Mouse (Mus musculus) hindbrain, embryonic 14.5 days (tissue): Measurements from ENCODE around the gene Atad3a. TPM values are rescaled to one million over a fixed set of nuclear protein-coding genes. Genes with fewer than 3 reads are reported as not detected.
"Not testable (repeated sequence)": the region's sequence is repeated elsewhere in the genome, so short reads cannot be mapped to it uniquely, and the experiment has no call there.

Experiments used
- ATAC-seq: fragments of 200-750 bp; cut with Nextera tagmentation; 2 replicates; pipeline ENCODE4 v1.8.0; 2017; ENCODE audit warnings: moderate number of reproducible peaks, mild to moderate bottlenecking, moderate TSS enrichment, moderate library complexity; ENCODE audit not compliant: low FRiP score
- DNase-seq: peaks from one replicate; pipeline ENCODE4 v3.0.0-alpha.2; 2015; ENCODE audit warnings: low spot score
- H3K27ac ChIP-seq: fragments of 300-500 bp; sonication (generic); 2 replicates; pipeline ENCODE4 v1.5.1; 2014; ENCODE audit warnings: mild to moderate bottlenecking, moderate library complexity
- H3K27me3 ChIP-seq: fragments of 300-500 bp; sonication (generic); 2 replicates; pipeline ENCODE4 v1.6.1; 2014; ENCODE audit warnings: mild to moderate bottlenecking, low read length, mixed read lengths; ENCODE audit not compliant: control insufficient read depth, insufficient read depth
- H3K36me3 ChIP-seq: fragments of 300-500 bp; sonication (generic); replicated peaks from 2 replicates; pipeline ENCODE4 v1.6.1; 2014; ENCODE audit not compliant: control insufficient read depth, insufficient read depth
- H3K4me1 ChIP-seq: fragments of 300-500 bp; sonication (generic); replicated peaks from 2 replicates; pipeline ENCODE4 v1.6.1; 2014; ENCODE audit warnings: antibody characterized with exemption, low read length, mixed read lengths; ENCODE audit not compliant: control insufficient read depth, insufficient read depth
- H3K4me2 ChIP-seq: fragments of 300-500 bp; sonication (generic); replicated peaks from 2 replicates; pipeline ENCODE4 v1.6.1; 2014; ENCODE audit warnings: mild to moderate bottlenecking, moderate library complexity
- H3K4me3 ChIP-seq: fragments of 300-500 bp; sonication (generic); replicated peaks from 2 replicates; pipeline ENCODE4 v1.5.1; 2014; ENCODE audit warnings: mild to moderate bottlenecking, low read length
- H3K9ac ChIP-seq: fragments of 300-500 bp; sonication (generic); 2 replicates; pipeline ENCODE4 v1.6.1; 2014
- H3K9me3 ChIP-seq: fragments of 300-500 bp; sonication (generic); 2 replicates; pipeline ENCODE4 v1.6.1; 2016; ENCODE audit warnings: low read length; ENCODE audit not compliant: control insufficient read depth
- WGBS: fragments of 180-500 bp; shearing (Covaris S2); extraction: QIAGEN DNeasy Blood & Tissue Kit; methylation state at CpG from one replicate; pipeline ENCODE4 v1.1.7; 2014; 5-methylcytosine and 5-hydroxymethylcytosine counted together
- polyA plus RNA-seq: library from polyadenylated mRNA; unstranded; fragments of >200 nt; fragmentation: Nextera tagmentation; extraction: Ambion mirVana; gene quantifications from 2 replicates; pipeline ENCODE4 v1.2.1, GENCODE M21; 2014

Gene Atad3a
- polyA plus RNA-seq, 1 experiment from 2014 or later: 73.0 TPM

DNA sequence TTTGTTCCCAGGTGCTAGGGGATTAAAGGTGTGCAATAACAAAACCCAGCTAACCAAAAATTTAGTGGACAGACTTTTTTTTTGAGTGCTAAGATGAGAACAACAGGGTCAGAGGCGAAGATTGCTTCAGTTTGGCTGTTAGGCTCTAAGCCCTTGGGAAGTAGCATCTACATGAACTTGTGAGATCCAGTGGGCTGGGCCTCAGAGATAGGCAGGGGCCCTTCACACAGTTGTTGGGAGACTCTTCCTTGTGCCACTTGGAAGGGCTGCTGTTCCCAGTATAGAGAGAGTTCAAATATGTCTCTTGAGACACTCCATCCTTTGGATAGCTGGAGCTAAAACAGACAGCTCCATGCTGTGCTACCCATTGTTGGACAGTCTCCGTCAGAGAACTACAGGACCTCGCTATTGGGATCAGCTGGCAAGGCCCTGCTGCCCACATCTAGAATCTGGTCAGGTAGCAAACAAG is 29.2 kb upstream of the Atad3a start, which contains the start of gene Ankrd65:
Gene Ankrd65, plus strand, starts transcription at position 419 of the 469 bp plus-strand sequence.
- no peak within 1 kb of the TSS for H3K9ac ChIP-seq
- WGBS: 60% methylated on average over 3 of the region's 3 CpGs
- H3K27ac ChIP-seq: no peak within 1 kb of the TSS
- no peak within 1 kb of the TSS for H3K4me3 ChIP-seq
- 0 out of 2 replicates have a peak, but pooled peaks cover 3% of the 10 kb centered on the region for H3K4me1 ChIP-seq
- no peak for ATAC-seq
- H3K4me2 ChIP-seq: no peak within 1 kb of the TSS
- DNase-seq: no peak
- H3K36me3 ChIP-seq: no peaks in the 10 kb centered on the region
- H3K9me3 ChIP-seq: no peaks in the 10 kb centered on the region
- H3K27me3 ChIP-seq: no peaks in the 10 kb centered on the region

DNA sequence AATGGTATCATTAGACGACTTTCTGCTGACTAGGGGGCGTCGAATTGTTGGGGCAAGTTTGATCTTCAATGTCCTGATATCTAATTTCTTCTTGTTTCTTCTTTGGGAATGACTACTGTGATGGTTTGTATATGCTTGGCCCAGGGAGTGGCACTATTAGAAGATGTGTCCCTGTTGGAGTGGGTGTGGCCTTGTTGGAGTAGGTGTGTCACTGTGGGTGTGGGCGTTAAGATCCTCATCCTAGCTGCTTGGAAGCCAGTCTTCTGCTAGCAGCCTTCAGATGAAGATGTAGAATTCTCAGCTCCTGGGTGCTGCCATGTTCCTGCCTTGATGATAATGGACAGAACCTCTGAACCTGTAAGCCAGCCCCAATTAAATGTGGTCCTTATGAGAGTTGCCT is 27.9 kb upstream of the Atad3a start:
- not testable (repeated sequence) for DNase-seq, H3K27me3 ChIP-seq, H3K4me1 ChIP-seq, H3K9me3 ChIP-seq, H3K4me2 ChIP-seq, ATAC-seq, H3K27ac ChIP-seq, H3K9ac ChIP-seq, H3K36me3 ChIP-seq, H3K4me3 ChIP-seq
- 82% methylated on average over 4 of the region's 4 CpGs for WGBS

DNA sequence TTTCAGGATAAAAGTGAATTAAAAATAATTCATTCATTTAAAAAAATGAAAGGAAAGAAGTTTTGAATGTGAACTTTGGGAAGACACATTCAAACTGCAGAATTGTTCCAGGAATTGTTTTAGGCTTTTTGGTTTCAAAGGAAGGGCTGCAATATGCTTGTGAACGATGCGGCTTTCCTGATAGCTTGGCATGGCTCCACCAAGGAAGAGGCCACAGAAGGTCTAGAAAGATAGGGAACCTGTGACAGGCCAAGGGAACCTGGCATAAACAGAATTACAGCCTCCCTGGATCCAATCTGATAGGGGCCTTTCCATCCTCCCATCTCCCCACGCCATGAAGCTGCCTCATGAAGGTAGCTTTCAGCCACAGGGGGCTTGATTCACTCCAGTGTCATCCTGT is 27.4 kb upstream of the Atad3a start:
- ATAC-seq: no peak
- H3K4me1 ChIP-seq: peaks cover 10% of the 10 kb centered on the region
- WGBS: 76% methylated on average over 3 of the region's 3 CpGs
- no peak overlapping the region for H3K4me3 ChIP-seq
- H3K9ac ChIP-seq: no peak overlapping the region
- no peaks in the 10 kb centered on the region for H3K36me3 ChIP-seq
- H3K27ac ChIP-seq: no peak overlapping the region
- H3K27me3 ChIP-seq: no peaks in the 10 kb centered on the region
- no peak for DNase-seq
- H3K9me3 ChIP-seq: no peaks in the 10 kb centered on the region
- no peak overlapping the region for H3K4me2 ChIP-seq

DNA sequence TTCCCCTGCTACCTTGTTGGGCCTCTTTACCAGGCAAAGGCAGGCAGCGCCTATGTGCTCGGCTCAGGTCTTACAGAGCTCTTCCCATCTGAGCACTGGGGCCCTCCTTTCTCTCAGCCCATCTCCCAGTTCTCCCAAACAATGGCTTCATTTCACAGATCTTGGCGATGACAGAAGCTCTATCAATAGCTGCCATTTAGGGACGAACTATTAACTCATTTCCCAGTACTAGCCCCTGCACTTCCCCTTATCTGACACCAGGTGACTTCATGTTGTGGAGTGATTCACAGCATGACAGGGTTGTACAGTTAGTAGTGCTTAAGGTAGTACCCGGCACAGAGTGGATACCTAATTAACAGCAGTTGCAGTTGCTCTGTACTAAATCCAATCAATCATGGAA is 24.9 kb upstream of the Atad3a start, which contains the start of gene Tmem88b:
Gene Tmem88b, minus strand, starts transcription at position 56 of the 400 bp plus-strand sequence.
- Histone ChIP-seq H3K4me1 (peaks cover 11% of the 10 kb centered on the region), H3K27me3 (no peaks in the 10 kb centered on the region), H3K9ac (peak within 1 kb of the TSS; percentile 81), H3K4me3 (peak within 1 kb of the TSS; percentile 56), H3K9me3 (no peaks in the 10 kb centered on the region), H3K4me2 (peak within 1 kb of the TSS; percentile 61), H3K27ac (no peak within 1 kb of the TSS), H3K36me3 (no peaks in the 10 kb centered on the region)
- ATAC-seq: no peak
- no peak for DNase-seq
- 62% methylated on average over 5 of the region's 5 CpGs for WGBS

DNA sequence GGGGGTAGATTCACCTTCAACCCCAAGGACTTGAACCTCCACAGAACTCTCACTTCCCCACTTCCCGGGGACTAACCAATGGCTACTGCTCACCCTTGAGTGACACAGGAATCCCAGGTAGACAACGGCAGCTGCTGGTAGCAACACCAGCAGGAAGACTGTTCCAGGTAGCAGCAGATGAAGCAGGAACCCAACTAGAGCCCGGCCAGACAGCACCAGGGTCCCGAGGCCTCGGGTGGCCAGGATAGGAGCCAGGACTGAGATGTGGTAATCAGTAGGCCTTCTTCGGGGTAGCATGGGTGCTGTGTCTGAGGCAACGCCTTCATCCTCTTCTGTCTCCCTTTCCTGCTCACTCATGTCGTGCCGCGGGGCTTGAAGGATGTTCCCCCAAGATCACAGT is 24.4 kb upstream of the Atad3a start:
- Histone ChIP-seq H3K4me3 (no peak overlapping the region), H3K9me3 (no peaks in the 10 kb centered on the region), H3K4me2 (0 out of 2 replicates have a peak overlapping the region, but pooled peaks have one; percentile 10), H3K9ac (no peak overlapping the region), H3K4me1 (peaks cover 11% of the 10 kb centered on the region), H3K36me3 (no peaks in the 10 kb centered on the region), H3K27me3 (no peaks in the 10 kb centered on the region), H3K27ac (no peak overlapping the region)
- no peak for DNase-seq
- WGBS: 88% methylated on average over 10 of the region's 10 CpGs
- ATAC-seq: no peak

DNA sequence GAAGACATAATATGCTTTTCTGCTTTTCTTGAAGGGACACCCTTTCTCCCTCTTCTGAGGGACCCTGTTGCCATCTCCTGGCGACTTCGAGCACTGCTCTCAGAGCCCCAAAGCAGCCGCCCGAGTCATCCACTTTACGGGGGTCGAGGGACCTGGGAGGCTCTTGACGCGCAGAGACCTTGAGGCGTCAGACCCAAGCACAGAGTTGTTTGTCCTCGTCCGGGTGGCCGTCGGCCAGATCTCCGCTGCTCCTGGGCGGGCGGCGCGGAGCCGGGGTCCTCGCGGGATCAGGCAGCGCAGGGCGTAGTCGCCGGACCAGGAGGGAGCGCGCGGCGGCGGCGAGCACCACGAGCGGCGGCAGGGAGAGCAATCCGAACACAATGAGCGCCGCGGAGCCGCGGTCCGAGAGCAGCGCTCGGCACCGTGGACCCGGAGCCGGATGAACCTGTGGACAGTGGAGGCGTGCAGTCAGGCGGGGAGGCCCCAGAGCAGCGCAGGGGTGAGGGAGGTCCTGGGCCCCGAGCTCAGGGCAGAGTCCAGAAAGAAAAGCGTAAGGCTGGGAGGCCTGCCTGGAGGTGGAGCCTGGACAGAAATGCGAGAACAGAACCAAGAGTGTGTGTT is 23.3 kb upstream of the Atad3a start:
- H3K27me3 ChIP-seq: no peaks in the 10 kb centered on the region
- H3K4me1 ChIP-seq: peaks cover 11% of the 10 kb centered on the region
- no peaks in the 10 kb centered on the region for H3K9me3 ChIP-seq
- H3K9ac ChIP-seq: peak overlapping the region; percentile 81
- ATAC-seq (peak; percentile 89), DNase-seq (peak; percentile 84)
- peak overlapping the region; percentile 56 for H3K4me3 ChIP-seq
- H3K27ac ChIP-seq: peak overlapping the region; percentile 90
- no peaks in the 10 kb centered on the region for H3K36me3 ChIP-seq
- WGBS: under 1% methylated on average over 47 of the region's 52 CpGs
- peak overlapping the region; percentile 61 for H3K4me2 ChIP-seq

DNA sequence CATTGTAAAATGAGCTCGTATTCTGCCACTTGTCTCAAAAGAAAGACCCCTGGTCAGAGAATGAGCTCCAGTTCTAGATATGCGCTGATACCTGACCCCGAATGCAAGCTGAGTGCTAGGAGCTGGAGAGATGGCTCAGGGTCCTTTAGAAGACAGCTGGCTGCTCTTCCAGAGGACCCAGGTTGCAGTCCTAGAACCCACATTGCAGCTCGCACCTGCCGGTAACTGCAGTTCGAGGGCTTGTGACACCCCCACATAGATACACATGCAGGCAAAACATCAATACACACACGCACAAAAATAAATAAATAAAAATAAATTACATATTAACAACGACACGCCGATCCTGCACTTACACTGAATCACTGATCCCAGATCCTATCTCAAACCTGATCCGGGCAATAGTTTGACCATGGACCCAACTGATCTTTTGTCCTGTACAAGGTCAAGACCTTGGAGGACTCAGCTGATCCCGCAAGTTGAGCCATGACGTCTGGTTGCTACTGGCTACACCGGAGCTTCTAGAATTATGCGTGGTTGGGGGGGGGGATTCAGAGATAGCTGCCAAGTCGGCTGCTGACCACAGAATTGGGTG is 22.7 kb upstream of the Atad3a start:
- WGBS: 41% methylated on average over 16 of the region's 16 CpGs
- Histone ChIP-seq H3K4me3 (peak overlapping the region; percentile 56), H3K4me2 (peak overlapping the region; percentile 61), H3K4me1 (peaks cover 11% of the 10 kb centered on the region), H3K27ac (peak overlapping the region; percentile 90), H3K9me3 (no peaks in the 10 kb centered on the region), H3K36me3 (no peaks in the 10 kb centered on the region), H3K9ac (peak overlapping the region; percentile 81), H3K27me3 (no peaks in the 10 kb centered on the region)
- no peak for DNase-seq
- ATAC-seq: no peak

DNA sequence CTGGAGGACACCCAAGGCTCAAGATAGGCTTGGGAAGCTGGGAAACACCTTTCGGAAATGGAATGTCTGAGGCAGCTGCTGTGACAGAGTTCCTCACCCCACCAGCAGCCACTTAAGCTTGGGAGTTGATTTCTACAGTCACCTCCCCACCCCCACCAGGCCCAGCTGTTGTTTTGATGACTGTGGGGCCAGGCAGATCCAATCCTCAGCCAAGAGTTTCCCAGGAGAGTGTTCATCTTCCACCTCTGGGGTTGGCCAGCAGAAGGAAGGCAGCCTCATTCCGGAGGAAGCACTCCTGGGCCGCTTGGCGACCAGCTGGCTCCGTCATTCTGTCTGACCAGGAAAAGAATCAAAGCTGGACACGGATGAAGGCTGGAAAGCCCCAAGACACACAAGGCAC is 20.0 kb upstream of the Atad3a start:
- Histone ChIP-seq H3K4me1 (peaks cover 11% of the 10 kb centered on the region), H3K4me3 (no peak overlapping the region), H3K36me3 (no peaks in the 10 kb centered on the region), H3K27ac (0 out of 2 replicates have a peak overlapping the region, but pooled peaks have one; percentile 12), H3K4me2 (peak overlapping the region; percentile 7; the same call in 1 of the 2 replicates), H3K27me3 (no peaks in the 10 kb centered on the region), H3K9ac (no peak overlapping the region), H3K9me3 (no peaks in the 10 kb centered on the region)
- ATAC-seq (no peak), DNase-seq (no peak)
- WGBS: 23% methylated on average over 6 of the region's 6 CpGs

DNA sequence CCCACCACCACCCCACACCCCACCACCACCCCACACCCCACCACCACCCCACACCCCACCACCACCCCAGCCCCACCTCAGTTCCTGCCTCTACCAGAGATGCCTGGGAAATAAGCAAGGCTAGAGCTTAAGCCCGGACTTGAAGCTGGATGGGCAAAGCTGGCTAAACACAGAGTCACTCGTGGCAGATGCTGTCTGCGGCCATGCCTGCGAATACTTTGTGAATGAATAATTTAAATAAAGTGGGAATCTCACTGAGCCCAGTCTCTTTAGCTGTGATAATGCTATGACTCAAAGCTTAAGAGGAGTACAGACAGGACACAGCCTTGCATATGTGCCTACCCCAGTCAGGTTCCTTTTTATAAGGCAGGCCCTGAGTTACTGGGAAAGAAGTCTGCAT is 18.6 kb upstream of the Atad3a start:
- Histone ChIP-seq H3K27me3 (no peaks in the 10 kb centered on the region), H3K36me3 (no peaks in the 10 kb centered on the region), H3K4me2 (no peak overlapping the region), H3K4me3 (no peak overlapping the region), H3K9ac (no peak overlapping the region), H3K9me3 (no peaks in the 10 kb centered on the region), H3K4me1 (peaks cover 18% of the 10 kb centered on the region), H3K27ac (no peak overlapping the region)
- ATAC-seq: no peak
- WGBS: 83% methylated on average over 4 of the region's 4 CpGs
- DNase-seq: no peak
